Comparison of ENCODE assay signal across 8 mouse cellular contexts in genomic region chr7:102249896-102250630, GRCm38 (mm10). TPM values are rescaled to one million over a fixed set of nuclear protein-coding genes. Genes with fewer than 3 reads are reported as not detected.
DNase-seq lines count a peak whose midpoint lies in the region; ATAC-seq and TF ChIP-seq lines count a peak whose summit lies in the region.

No protein-coding gene starts in this region.

- H3K4me2 ChIP-seq in limb, embryonic 12.5 days = peak overlapping the region; percentile 86
- H3K4me2 ChIP-seq in midbrain, embryonic 12.5 days (replicated peaks) = peak overlapping the region; percentile 81

- H3K4me1 ChIP-seq in limb, embryonic 12.5 days (replicated peaks) = peaks cover 41% of the 10 kb centered on the region
- H3K4me1 ChIP-seq in midbrain, embryonic 12.5 days = peaks cover 43% of the 10 kb centered on the region
- H3K4me1 ChIP-seq in small intestine, adult 2 months (ENCODE audit: control insufficient read depth, insufficient read depth, insufficient read length, low read length) = peaks cover 30% of the 10 kb centered on the region

- no peaks in the 10 kb centered on the region for H3K9me3 ChIP-seq in limb, embryonic 12.5 days
- H3K9me3 ChIP-seq in midbrain, embryonic 12.5 days = no peaks in the 10 kb centered on the region

- intact Hi-C loops in gastrocnemius, postnatal 14 days (cut with DNase I; ENCODE audit: low total_unique reads) = no loop called here

- peak overlapping the region; percentile 98 for H3K27ac ChIP-seq in limb, embryonic 12.5 days
- peak overlapping the region; percentile 84 for H3K27ac ChIP-seq in midbrain, embryonic 12.5 days (replicated peaks)
- peak overlapping the region; percentile 98 for H3K27ac ChIP-seq in small intestine, adult 2 months (ENCODE audit: insufficient read depth, low read depth, low read length)

- ATAC-seq in limb, embryonic 12.5 days (ENCODE audit: insufficient number of reproducible peaks, insufficient read depth, low FRiP score, low TSS enrichment, low read depth) = peak; percentile 83
- ATAC-seq in midbrain, embryonic 12.5 days (ENCODE audit: low FRiP score, low read depth) = peak; percentile 79

- no peaks in the 10 kb centered on the region for H3K27me3 ChIP-seq in limb, embryonic 12.5 days
- H3K27me3 ChIP-seq in midbrain, embryonic 12.5 days = no peaks in the 10 kb centered on the region
- no peaks in the 10 kb centered on the region for H3K27me3 ChIP-seq in small intestine, adult 2 months (ENCODE audit: control insufficient read depth, insufficient read depth, low read length)

- TF ChIP-seq CTCF in small intestine, adult 2 months (IDR thresholded peaks at IDR 0.05; ENCODE audit: extremely low read depth, insufficient read length, insufficient replicate concordance, low read depth, low read length) = no peak

- peak overlapping the region; percentile 89 for H3K9ac ChIP-seq in limb, embryonic 12.5 days (replicated peaks)
- peak overlapping the region; percentile 81 for H3K9ac ChIP-seq in midbrain, embryonic 12.5 days (replicated peaks)

- H3K36me3 ChIP-seq in limb, embryonic 12.5 days = no peaks in the 10 kb centered on the region
- H3K36me3 ChIP-seq in midbrain, embryonic 12.5 days = no peaks in the 10 kb centered on the region
- H3K36me3 ChIP-seq in small intestine, adult 2 months (ENCODE audit: control insufficient read depth, insufficient read depth, low read length) = no peaks in the 10 kb centered on the region

- peak overlapping the region; percentile 82 for H3K4me3 ChIP-seq in limb, embryonic 12.5 days (replicated peaks)
- peak overlapping the region; percentile 81 for H3K4me3 ChIP-seq in midbrain, embryonic 12.5 days
- peak overlapping the region; percentile 81 for H3K4me3 ChIP-seq in small intestine, adult 2 months (ENCODE audit: low read depth, low read length)

- DNase-seq in adrenal gland, adult 18-20 months (ENCODE audit: low spot score in 2 of 2) = peak; percentile 80 to 81
- peak; percentile 74 for DNase-seq in embryo, embryonic 10 days (ENCODE audit: low spot score)
- peak; percentile 76 for DNase-seq in gastrocnemius, postnatal 14 days
- peak; percentile 90 for DNase-seq in induced T-regulatory cell, adult 2 months (ENCODE audit: low read depth)
- DNase-seq in yolk sac, embryonic 10.5 days (ENCODE audit: low spot score) = peak; percentile 90

- WGBS in limb, embryonic 12.5 days = under 1% methylated on average over 47 of the region's 49 CpGs
- 1% methylated on average over 39 of the region's 49 CpGs for WGBS in midbrain, embryonic 12.5 days
- under 1% methylated on average over 49 of the region's 49 CpGs for WGBS in small intestine, adult 2 months

- TF ChIP-seq POLR2A in small intestine, adult 2 months (IDR thresholded peaks at IDR 0.05; ENCODE audit: low read depth, low read length) = peak; percentile 90

RNA-seq across cellular contexts. Expression of gene Rhog, which starts 5.8 kb away (rescaled TPM):
- 10 to 100 TPM; 43.5 to 55.7 TPM for total RNA-seq in adrenal gland, adult 18-20 months (2021)
- total RNA-seq in gastrocnemius, postnatal 14 days (2021) = 10 to 100 TPM; 21.9 to 22.6 TPM
- 47.8 and 50.4 TPM in 2 replicates for polyA plus RNA-seq in limb, embryonic 12.5 days (2016; fragmentation: Nextera tagmentation; extraction: Ambion mirVana)
- polyA plus RNA-seq in midbrain, embryonic 12.5 days (2016; fragmentation: Nextera tagmentation; extraction: Ambion mirVana) = 21.6 and 27.0 TPM in 2 replicates
- polyA plus RNA-seq in small intestine, adult 2 months (2012; rRNA removed) = 74.5 and 165 TPM in 2 replicates

RNA-seq across cellular contexts. Expression of gene Stim1, which starts 17.5 kb away (rescaled TPM):
- 10 to 100 TPM; 74.0 to 77.1 TPM for total RNA-seq in adrenal gland, adult 18-20 months (2021)
- total RNA-seq in gastrocnemius, postnatal 14 days (2021) = 100 to 1,000 TPM; 198 to 210 TPM
- 17.7 and 25.3 TPM in 2 replicates for polyA plus RNA-seq in limb, embryonic 12.5 days (2016; fragmentation: Nextera tagmentation; extraction: Ambion mirVana)
- polyA plus RNA-seq in midbrain, embryonic 12.5 days (2016; fragmentation: Nextera tagmentation; extraction: Ambion mirVana) = 14.7 and 16.2 TPM in 2 replicates
- polyA plus RNA-seq in small intestine, adult 2 months (2012; rRNA removed) = 20.7 and 21.6 TPM in 2 replicates

RNA-seq across cellular contexts. Expression of gene Pgap2, which starts 40.1 kb away (rescaled TPM):
- total RNA-seq in adrenal gland, adult 18-20 months (2021) = 10 to 100 TPM; 57.5 to 79.5 TPM
- total RNA-seq in gastrocnemius, postnatal 14 days (2021) = 10 to 100 TPM; 23.3 to 26.5 TPM
- polyA plus RNA-seq in limb, embryonic 12.5 days (2016; fragmentation: Nextera tagmentation; extraction: Ambion mirVana) = 82.0 and 84.9 TPM in 2 replicates
- 49.9 and 50.1 TPM in 2 replicates for polyA plus RNA-seq in midbrain, embryonic 12.5 days (2016; fragmentation: Nextera tagmentation; extraction: Ambion mirVana)
- polyA plus RNA-seq in small intestine, adult 2 months (2012; rRNA removed) = 49.6 and 58.0 TPM in 2 replicates

RNA-seq across cellular contexts. Expression of gene Nup98, which starts 40.1 kb away (rescaled TPM):
- total RNA-seq in adrenal gland, adult 18-20 months (2021) = 10 to 100 TPM; 72.5 to 80.1 TPM
- total RNA-seq in gastrocnemius, postnatal 14 days (2021) = 10 to 100 TPM; 22.5 to 24.2 TPM
- polyA plus RNA-seq in limb, embryonic 12.5 days (2016; fragmentation: Nextera tagmentation; extraction: Ambion mirVana) = 50.5 and 51.8 TPM in 2 replicates
- polyA plus RNA-seq in midbrain, embryonic 12.5 days (2016; fragmentation: Nextera tagmentation; extraction: Ambion mirVana) = 43.3 and 45.8 TPM in 2 replicates
- polyA plus RNA-seq in small intestine, adult 2 months (2012; rRNA removed) = 5.2 and 12.2 TPM in 2 replicates

Comparison
In these comparisons a context has a peak if more than half of its experiments do, and no peak if none do; other contexts are left out.
1. Peak in every context shown above with its lines: DNase-seq, ATAC-seq, H3K4me3 ChIP-seq and H3K27ac ChIP-seq.